Mouse (Mus musculus) neural tube, embryonic 14.5 days (tissue): Measurements from ENCODE around the gene Abca5. TPM values are rescaled to one million over a fixed set of nuclear protein-coding genes. Genes with fewer than 3 reads are reported as not detected.

Source experiments
- ATAC-seq: fragments of 200-750 bp; cut with Nextera tagmentation; 2 replicates; pipeline ENCODE4 v1.8.0; 2017; ENCODE audit warnings: low read depth, mild to moderate bottlenecking, moderate TSS enrichment, moderate library complexity
- H3K27ac ChIP-seq: fragments of 300-500 bp; sonication (generic); 2 replicates; pipeline ENCODE4 v1.5.1; 2014; ENCODE audit warnings: low read depth, mild to moderate bottlenecking, control low read depth, low read length, moderate library complexity, mixed read lengths
- H3K27me3 ChIP-seq: fragments of 300-500 bp; sonication (generic); 2 replicates; pipeline ENCODE4 v1.6.1; 2014; ENCODE audit warnings: low read length; ENCODE audit not compliant: control insufficient read depth, insufficient read depth
- H3K36me3 ChIP-seq: fragments of 300-500 bp; sonication (generic); 2 replicates; pipeline ENCODE4 v1.6.1; 2014; ENCODE audit warnings: low read length, mixed read lengths; ENCODE audit not compliant: control insufficient read depth, insufficient read depth
- H3K4me1 ChIP-seq: fragments of 300-500 bp; sonication (generic); 2 replicates; pipeline ENCODE4 v1.6.1; 2014; ENCODE audit warnings: low read length; ENCODE audit not compliant: control insufficient read depth, insufficient read depth
- H3K4me2 ChIP-seq: fragments of 300-500 bp; sonication (generic); 2 replicates; pipeline ENCODE4 v1.6.1; 2014; ENCODE audit warnings: mild to moderate bottlenecking, low read depth, low read length, control low read depth
- H3K4me3 ChIP-seq: fragments of 300-500 bp; sonication (generic); 2 replicates; pipeline ENCODE4 v1.5.1; 2014; ENCODE audit warnings: low read depth, low read length, control low read depth, mixed read lengths
- H3K9ac ChIP-seq: fragments of 300-500 bp; sonication (generic); replicated peaks from 2 replicates; pipeline ENCODE4 v1.6.1; 2014; ENCODE audit warnings: low read depth, mild to moderate bottlenecking, control low read depth, low read length, mixed read lengths
- H3K9me3 ChIP-seq: fragments of 300-500 bp; sonication (generic); 2 replicates; pipeline ENCODE4 v1.6.1; 2016; ENCODE audit warnings: low read length; ENCODE audit not compliant: control insufficient read depth
- WGBS: fragments of 180-500 bp; shearing (Covaris S2); extraction: QIAGEN DNeasy Blood & Tissue Kit; methylation state at CpG from one replicate; pipeline ENCODE4 v1.1.7; 2014; 5-methylcytosine and 5-hydroxymethylcytosine counted together
- polyA plus RNA-seq: library from polyadenylated mRNA; unstranded; fragments of >200 nt; fragmentation: Nextera tagmentation; extraction: Ambion mirVana; gene quantifications from 2 replicates; pipeline ENCODE4 v1.2.1, GENCODE M21; 2014

Abca5 gene
- polyA plus RNA-seq = 13.9 and 29.3 TPM in 2 replicates

GRCm38 (mm10) chr11:110337289-110338245 lies at the start of gene Abca5:
Abca5 (minus strand) TSS chr11:110337716.
- Histone ChIP-seq H3K27me3 (no peaks in the 10 kb centered on the region), H3K27ac (peak within 1 kb of the TSS; percentile 73), H3K4me1 (0 out of 2 replicates have a peak, but pooled peaks cover 4% of the 10 kb centered on the region), H3K4me2 (peak within 1 kb of the TSS; percentile 88), H3K4me3 (peak within 1 kb of the TSS; percentile 76), H3K9me3 (no peaks in the 10 kb centered on the region), H3K36me3 (no peaks in the 10 kb centered on the region), H3K9ac (peak within 1 kb of the TSS; percentile 78)
- ATAC-seq = peak; percentile 92
- under 1% methylated on average over 94 of the region's 95 CpGs for WGBS

- ATAC-seq = no peak
- H3K4me3 ChIP-seq = no peak overlapping the region
- H3K27me3 ChIP-seq = no peaks in the 10 kb centered on the region
- H3K36me3 ChIP-seq = no peaks in the 10 kb centered on the region
- H3K9ac ChIP-seq = no peak overlapping the region
- WGBS = 88% methylated on average over 2 of the region's 2 CpGs
- H3K4me2 ChIP-seq = no peak overlapping the region
- H3K4me1 ChIP-seq = no peaks in the 10 kb centered on the region
- H3K27ac ChIP-seq = no peak overlapping the region
- no peaks in the 10 kb centered on the region for H3K9me3 ChIP-seq
Measured at GRCm38 (mm10) chr11:110385487-110385886, 48.0 kb upstream of the Abca5 start.

GRCm38 (mm10) chr11:110380310-110380668 lies 42.8 kb upstream of the Abca5 start:
- 0 out of 2 replicates have a peak, but pooled peaks have one; percentile 11 for ATAC-seq
- Histone ChIP-seq H3K4me1 (no peaks in the 10 kb centered on the region), H3K4me2 (peak overlapping the region; percentile 42), H3K36me3 (no peaks in the 10 kb centered on the region), H3K4me3 (peak overlapping the region; percentile 0; the same call in 1 of the 2 replicates), H3K9ac (no peak overlapping the region), H3K27me3 (no peaks in the 10 kb centered on the region), H3K9me3 (no peaks in the 10 kb centered on the region), H3K27ac (no peak overlapping the region)
- WGBS = 32% methylated on average over 15 of the region's 15 CpGs

- Histone ChIP-seq H3K27ac (no peak overlapping the region), H3K9me3 (no peaks in the 10 kb centered on the region), H3K4me3 (peak overlapping the region; percentile 0; the same call in 1 of the 2 replicates), H3K9ac (no peak overlapping the region), H3K4me2 (peak overlapping the region; percentile 42), H3K27me3 (no peaks in the 10 kb centered on the region), H3K4me1 (no peaks in the 10 kb centered on the region), H3K36me3 (no peaks in the 10 kb centered on the region)
- ATAC-seq = peak; percentile 73; the same call in 1 of the 2 replicates
- 15% methylated on average over 20 of the region's 20 CpGs for WGBS
Measured at GRCm38 (mm10) chr11:110379661-110380309, 42.3 kb upstream of the Abca5 start.

GRCm38 (mm10) chr11:110374036-110374435 lies 36.5 kb upstream of the Abca5 start:
- Histone ChIP-seq H3K9me3 (no peaks in the 10 kb centered on the region), H3K9ac (no peak overlapping the region), H3K4me1 (no peaks in the 10 kb centered on the region), H3K4me3 (no peak overlapping the region), H3K36me3 (no peaks in the 10 kb centered on the region), H3K27me3 (no peaks in the 10 kb centered on the region), H3K4me2 (no peak overlapping the region), H3K27ac (no peak overlapping the region)
- WGBS = 79% methylated on average over 9 of the region's 9 CpGs
- no peak for ATAC-seq

GRCm38 (mm10) chr11:110372266-110372954 lies 34.9 kb upstream of the Abca5 start:
- no peak overlapping the region for H3K4me3 ChIP-seq
- no peaks in the 10 kb centered on the region for H3K27me3 ChIP-seq
- H3K36me3 ChIP-seq = no peaks in the 10 kb centered on the region
- WGBS = 76% methylated on average over 15 of the region's 15 CpGs
- H3K9ac ChIP-seq = no peak overlapping the region
- H3K4me2 ChIP-seq = no peak overlapping the region
- no peaks in the 10 kb centered on the region for H3K4me1 ChIP-seq
- H3K9me3 ChIP-seq = no peaks in the 10 kb centered on the region
- no peak overlapping the region for H3K27ac ChIP-seq
- no peak for ATAC-seq

- Histone ChIP-seq H3K27ac (no peak overlapping the region), H3K36me3 (no peaks in the 10 kb centered on the region), H3K9ac (no peak overlapping the region), H3K27me3 (no peaks in the 10 kb centered on the region), H3K4me2 (no peak overlapping the region), H3K9me3 (no peaks in the 10 kb centered on the region), H3K4me3 (no peak overlapping the region), H3K4me1 (no peaks in the 10 kb centered on the region)
- ATAC-seq = no peak
- 68% methylated on average over 8 of the region's 8 CpGs for WGBS
Measured at GRCm38 (mm10) chr11:110371827-110372226, 34.3 kb upstream of the Abca5 start.

- Histone ChIP-seq H3K9ac (no peak overlapping the region), H3K36me3 (no peaks in the 10 kb centered on the region), H3K4me2 (no peak overlapping the region), H3K27ac (no peak overlapping the region), H3K9me3 (no peaks in the 10 kb centered on the region), H3K4me3 (no peak overlapping the region), H3K4me1 (no peaks in the 10 kb centered on the region), H3K27me3 (no peaks in the 10 kb centered on the region)
- WGBS = 22% methylated on average over 15 of the region's 15 CpGs
- no peak for ATAC-seq
Measured at GRCm38 (mm10) chr11:110369312-110370019, 31.9 kb upstream of the Abca5 start.
